Mouse (Mus musculus): ENCODE results near the gene Hspa12b. TPM values are rescaled to one million over a fixed set of nuclear protein-coding genes. Genes with fewer than 3 reads are reported as not detected.

The Hspa12b gene
- not detected in 4 replicates for total RNA-seq (2023; ENCODE audit: inconsistent age)

GRCm38 (mm10) chr2:131127161-131127730 is at the start of gene Hspa12b:
TSS of gene Hspa12b (plus strand) at chr2:131127280.

GRCm38 (mm10) chr2:131086667-131087390 is 40.3 kb upstream of the Hspa12b start, which contains the start of gene Siglec1:
TSS of gene Siglec1 (minus strand) at chr2:131086765.

DNA sequence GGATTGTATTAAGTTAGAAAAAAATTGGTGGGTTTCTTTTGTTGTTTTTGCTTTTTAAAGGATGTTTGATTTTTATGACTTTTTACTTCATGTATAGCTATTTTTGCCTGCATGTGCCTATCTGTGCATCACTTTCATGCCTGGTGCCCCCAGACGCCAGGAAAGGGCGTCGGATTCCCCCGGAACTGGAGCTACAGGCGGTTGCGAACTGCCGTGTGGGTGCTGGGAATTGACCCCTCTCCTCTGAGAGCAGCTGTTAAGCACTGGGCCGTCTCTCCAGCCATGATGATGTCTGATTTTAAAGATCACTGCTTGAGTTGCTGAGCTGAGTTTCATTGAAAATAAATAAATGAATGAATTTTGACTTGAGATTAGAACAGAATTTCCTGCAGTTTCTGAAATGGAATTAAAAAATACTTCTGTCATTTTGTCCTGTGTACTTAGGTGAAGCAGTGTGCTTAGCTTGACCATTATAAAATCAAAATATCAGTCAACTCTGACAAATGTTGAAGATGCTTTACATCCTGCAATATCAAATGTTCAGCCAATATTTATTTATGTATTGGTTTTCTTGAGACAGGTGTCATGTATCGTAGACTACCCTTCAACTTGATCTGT is 6.0 kb downstream of the Hspa12b start, which contains the start of gene Gm11037:
Gm11037 (plus strand) TSS at position 568 of the 618 bp plus-strand sequence.

DNA sequence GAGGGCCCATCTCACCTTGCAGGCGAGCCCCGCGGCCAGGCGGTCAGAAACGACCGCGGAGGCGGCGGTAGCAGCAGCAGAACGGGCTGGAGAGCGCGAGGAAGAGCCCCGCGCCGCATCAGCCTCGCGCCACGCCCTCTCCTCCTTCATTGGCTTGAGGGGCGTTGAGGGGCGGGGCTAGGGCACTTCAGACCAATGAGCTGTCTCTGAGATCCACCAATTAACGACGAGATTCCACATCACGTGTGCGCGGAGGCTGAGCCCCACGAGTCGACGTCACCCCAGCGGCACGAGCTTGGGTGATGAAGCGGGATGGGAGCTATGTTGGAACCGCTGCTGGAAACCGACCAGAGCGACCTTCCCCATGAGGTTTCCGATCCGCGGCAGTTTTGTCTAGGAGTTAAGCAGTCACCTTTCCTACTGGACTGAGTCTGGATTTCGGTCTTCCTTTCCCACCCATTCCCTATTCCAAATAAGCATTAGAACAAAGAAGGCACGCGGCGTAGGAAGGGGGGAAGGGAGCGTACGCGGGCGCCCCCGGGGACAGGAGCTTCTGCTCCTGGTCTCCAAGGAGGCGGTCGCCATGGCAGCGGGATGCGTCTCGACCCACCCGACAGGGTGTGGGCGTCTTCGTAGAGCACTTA is 33.0 kb downstream of the Hspa12b start, which contains the start of gene 1700037H04Rik:
1700037H04Rik (minus strand) TSS at position 144 of the 644 bp plus-strand sequence.

DNA sequence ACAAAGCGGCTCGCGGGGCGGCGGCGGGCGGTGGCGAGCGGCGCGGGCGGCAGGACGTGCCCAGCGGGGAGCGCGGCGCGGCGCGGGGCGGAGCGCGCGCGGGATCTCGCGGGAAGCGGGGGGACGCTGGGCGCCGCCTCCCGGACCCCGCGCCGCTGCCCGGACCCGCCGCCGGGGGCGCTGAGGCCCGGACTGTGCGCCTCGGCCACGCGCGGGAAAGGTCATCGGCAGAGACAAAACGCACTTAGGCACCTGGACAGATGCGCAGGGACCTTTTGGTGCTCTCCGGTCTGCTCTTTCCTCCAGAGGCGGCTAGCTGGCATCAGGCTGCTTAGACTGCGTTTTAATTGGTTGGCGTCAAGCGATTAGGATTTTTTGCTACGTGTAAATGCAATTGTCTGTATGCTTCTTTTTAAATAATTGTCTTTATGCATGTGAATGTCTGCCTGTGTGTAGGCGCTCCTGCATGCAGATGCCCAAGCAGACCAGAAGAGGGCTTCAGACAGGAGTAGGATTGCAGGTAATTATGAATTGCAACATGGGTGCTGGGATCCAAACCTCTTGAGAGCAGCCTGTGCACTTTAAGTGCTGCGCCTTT is 53.0 kb downstream of the Hspa12b start, which contains the start of gene Cenpb:
Cenpb (minus strand) TSS at position 78 of the 598 bp plus-strand sequence.

GRCm38 (mm10) chr2:131186771-131187601 is 59.9 kb downstream of the Hspa12b start, which contains the start of the genes Cdc25b and Spef1:
TSS of gene Cdc25b (plus strand) at chr2:131186949.
TSS of gene Spef1 (minus strand) at chr2:131187282.

Other genes with a start within 250 kb of the Hspa12b start
- gene 4930402H24Rik, start 220.9 kb upstream of the Hspa12b start, total RNA-seq (2023; ENCODE audit: inconsistent age): 14.1 to 18.9 TPM (median 15.8 TPM) in 4 replicates
- 15.0 to 17.8 TPM (median 16.3 TPM) in 4 replicates for gene Atrn, start 220.8 kb upstream of the Hspa12b start, total RNA-seq (2023; ENCODE audit: inconsistent age)
- gene Gfra4, start 84.2 kb upstream of the Hspa12b start, total RNA-seq (2023; ENCODE audit: inconsistent age): not detected in 4 replicates
- not detected in 4 replicates for gene Adam33, start 63.5 kb upstream of the Hspa12b start, total RNA-seq (2023; ENCODE audit: inconsistent age)
- 0.15 to 0.36 TPM (median 0.16 TPM) in 3 of 4 replicates, not detected in the other for gene Siglec1, start 40.5 kb upstream of the Hspa12b start, total RNA-seq (2023; ENCODE audit: inconsistent age)
- not detected in 4 replicates for gene Gm11037, start 6.2 kb downstream of the Hspa12b start, total RNA-seq (2023; ENCODE audit: inconsistent age)
- gene 1700037H04Rik, start 32.8 kb downstream of the Hspa12b start, total RNA-seq (2023; ENCODE audit: inconsistent age): 18.1 to 21.6 TPM (median 18.9 TPM) in 4 replicates
- 24.0 to 27.5 TPM (median 24.7 TPM) in 4 replicates for gene Cenpb, start 52.8 kb downstream of the Hspa12b start, total RNA-seq (2023; ENCODE audit: inconsistent age)
- gene Cdc25b, start 59.7 kb downstream of the Hspa12b start, total RNA-seq (2023; ENCODE audit: inconsistent age): 66.8 to 78.1 TPM (median 71.4 TPM) in 4 replicates
- 1.1 to 2.5 TPM (median 1.9 TPM) in 4 replicates for gene Spef1, start 60.0 kb downstream of the Hspa12b start, total RNA-seq (2023; ENCODE audit: inconsistent age)
- 7.9 to 13.7 TPM (median 12.6 TPM) in 4 replicates for gene Ap5s1, start 79.8 kb downstream of the Hspa12b start, total RNA-seq (2023; ENCODE audit: inconsistent age)
- gene Mavs, start 106.8 kb downstream of the Hspa12b start, total RNA-seq (2023; ENCODE audit: inconsistent age): 21.1 to 30.6 TPM (median 27.0 TPM) in 4 replicates
- gene Pank2, start 135.2 kb downstream of the Hspa12b start, total RNA-seq (2023; ENCODE audit: inconsistent age): 53.0 to 61.6 TPM (median 55.0 TPM) in 4 replicates
- 3.8 to 5.0 TPM (median 4.6 TPM) in 4 replicates for gene Rnf24, start 225.6 kb downstream of the Hspa12b start, total RNA-seq (2023; ENCODE audit: inconsistent age)

Data from B cell, adult (primary cell).